Mouse (Mus musculus) myocyte (in vitro differentiated cells): Measurements from ENCODE around the gene Cdk12. TPM values are rescaled to one million over a fixed set of nuclear protein-coding genes. Genes with fewer than 3 reads are reported as not detected.
A peak's percentile ranks its signal among the peaks of the same experiment; 100 is the strongest.

Source experiments
- H3K27me3 ChIP-seq: one replicate; pipeline ENCODE4 v1.6.1; 2011; ENCODE audit not compliant: control insufficient read depth, insufficient read depth, insufficient read length
- H3K36me3 ChIP-seq: one replicate; pipeline ENCODE4 v1.6.1; 2011; ENCODE audit not compliant: control insufficient read depth, insufficient read depth
- H3K4me2 ChIP-seq: one replicate; pipeline ENCODE4 v1.6.1; 2011; ENCODE audit warnings: low read depth, control low read depth
- H3K4me3 ChIP-seq: one replicate; pipeline ENCODE4 v1.5.1; 2011; ENCODE audit warnings: mild to moderate bottlenecking, control low read depth, moderate library complexity
- H3K79me2 ChIP-seq: one replicate; pipeline ENCODE4 v1.6.1; 2011; ENCODE audit not compliant: control insufficient read depth, insufficient read depth
- H3ac ChIP-seq: one replicate; pipeline ENCODE4 v1.6.1; 2011; ENCODE audit not compliant: control insufficient read depth, insufficient read length
- CEBPB ChIP-seq: IDR thresholded peaks from 2 replicates; pipeline ENCODE4 v1.6.1; 2011; ENCODE audit warnings: mild to moderate bottlenecking, moderate library complexity; ENCODE audit not compliant: poor library complexity, insufficient read depth, severe bottlenecking
- E2F4 ChIP-seq: IDR thresholded peaks from one replicate; pipeline ENCODE4 v1.6.1; 2011; ENCODE audit warnings: mild to moderate bottlenecking, control low read depth, moderate library complexity; ENCODE audit not compliant: insufficient read depth
- MAX ChIP-seq: IDR thresholded peaks from one replicate; pipeline ENCODE4 v1.6.1; 2011; ENCODE audit warnings: low read depth, mild to moderate bottlenecking, control low read depth
- MYOD1 ChIP-seq, 3 experiments: IDR thresholded peaks; one replicate each; pipeline ENCODE4 v1.6.1; 2011; ENCODE audit warnings: control low read depth in 2 of 3, low read depth in 2 of 3, mild to moderate bottlenecking in 2 of 3, moderate library complexity in 1 of 3; ENCODE audit not compliant: insufficient read length in 2 of 3, control insufficient read depth in 1 of 3
- MYOG ChIP-seq, 3 experiments: IDR thresholded peaks; one replicate each; pipeline ENCODE4 v1.6.1; 2011; ENCODE audit warnings: control low read depth in 2 of 3, low read depth in 2 of 3, mild to moderate bottlenecking in 2 of 3; ENCODE audit not compliant: insufficient read length in 2 of 3, control insufficient read depth in 1 of 3, insufficient read depth in 1 of 3
- POLR2A ChIP-seq: IDR thresholded peaks from one replicate; pipeline ENCODE4 v1.6.1; 2011; ENCODE audit warnings: low read depth, mild to moderate bottlenecking, control low read depth, moderate library complexity; ENCODE audit not compliant: insufficient read length
- POLR2AphosphoS2 ChIP-seq: IDR thresholded peaks from one replicate; pipeline ENCODE4 v1.6.1; 2011; ENCODE audit warnings: low read depth, control low read depth; ENCODE audit not compliant: insufficient read length
- REST ChIP-seq: IDR thresholded peaks from one replicate; pipeline ENCODE4 v1.6.1; 2011; ENCODE audit warnings: mild to moderate bottlenecking, control low read depth, moderate library complexity; ENCODE audit not compliant: insufficient read depth, insufficient read length
- SRF ChIP-seq: IDR thresholded peaks from one replicate; pipeline ENCODE4 v1.6.1; 2011; ENCODE audit warnings: low read depth; ENCODE audit not compliant: control insufficient read depth, insufficient read length
- TCF12 ChIP-seq: IDR thresholded peaks from one replicate; pipeline ENCODE4 v1.6.1; 2011; ENCODE audit warnings: mild to moderate bottlenecking, control low read depth; ENCODE audit not compliant: poor library complexity, insufficient read depth, severe bottlenecking
- TCF3 ChIP-seq: IDR thresholded peaks from one replicate; pipeline ENCODE4 v1.6.1; 2011; ENCODE audit warnings: low read depth, control low read depth; ENCODE audit not compliant: insufficient read length
- USF1 ChIP-seq: IDR thresholded peaks from one replicate; pipeline ENCODE4 v1.6.1; 2011; ENCODE audit warnings: low read depth, mild to moderate bottlenecking, control low read depth, moderate library complexity
- polyA plus RNA-seq: library from polyadenylated mRNA; unstranded; fragments of >200 nt; fragmentation: generic; extraction: Trizol; gene quantifications from one replicate; pipeline ENCODE4 v1.2.1, GENCODE M21; 2012; ENCODE audit warnings: missing spikeins

Gene Cdk12
- polyA plus RNA-seq, 1 experiment: 7.3 TPM

- Histone ChIP-seq H3ac (no peak overlapping the region), H3K27me3 (no peaks in the 10 kb centered on the region), H3K36me3 (peaks cover 24% of the 10 kb centered on the region), H3K4me3 (no peak overlapping the region), H3K4me2 (no peak overlapping the region), H3K79me2 (peaks cover 56% of the 10 kb centered on the region)
- TF ChIP-seq POLR2A: no peak
- no peak for TF ChIP-seq MYOG (IDR thresholded peaks at IDR 0.05; ENCODE audit: control insufficient read depth in 1 of 3, insufficient read depth in 1 of 3, insufficient read length in 2 of 3, low read depth in 2 of 3)
- no peak for TF ChIP-seq MYOD1 (IDR thresholded peaks at IDR 0.05; ENCODE audit: control insufficient read depth in 1 of 3, insufficient read length in 2 of 3, low read depth in 2 of 3)
- TF ChIP-seq SRF: no peak
- TF ChIP-seq E2F4: no peak
- no peak for TF ChIP-seq TCF3
- TF ChIP-seq USF1: no peak
These were observed 12.0 kb upstream of the Cdk12 start for GRCm38 (mm10) chr11:98190820-98191219.

GRCm38 (mm10) chr11:98192901-98193805, 9.7 kb upstream of the Cdk12 start, which contains the start of gene Med1:
TSS of gene Med1 (minus strand) at chr11:98193293.
- peaks cover 6% of the 10 kb centered on the region for H3K27me3 ChIP-seq
- H3K4me2 ChIP-seq: peak within 1 kb of the TSS; percentile 85
- peaks cover 12% of the 10 kb centered on the region for H3K36me3 ChIP-seq
- H3ac ChIP-seq: peak within 1 kb of the TSS; percentile 36
- H3K4me3 ChIP-seq: peak within 1 kb of the TSS; percentile 78
- TF ChIP-seq USF1 (no peak), TCF12 (no peak), MYOD1 (IDR thresholded peaks at IDR 0.05; ENCODE audit: control insufficient read depth in 1 of 3, insufficient read length in 2 of 3, low read depth in 2 of 3) (no peak), E2F4 (no peak), CEBPB (no peak), REST (no peak), MYOG (IDR thresholded peaks at IDR 0.05; ENCODE audit: control insufficient read depth in 1 of 3, insufficient read depth in 1 of 3, insufficient read length in 2 of 3, low read depth in 2 of 3) (no peak), POLR2AphosphoS2 (peak; percentile 74), MAX (no peak), SRF (no peak), POLR2A (peak; percentile 51), TCF3 (no peak)
- peaks cover 45% of the 10 kb centered on the region for H3K79me2 ChIP-seq

GRCm38 (mm10) chr11:98201791-98202640, 843 bp upstream of the Cdk12 start:
- Histone ChIP-seq H3K79me2 (peaks cover 39% of the 10 kb centered on the region), H3K27me3 (peaks cover 9% of the 10 kb centered on the region), H3K36me3 (no peaks in the 10 kb centered on the region), H3K4me3 (peak overlapping the region; percentile 90), H3ac (peak overlapping the region; percentile 94), H3K4me2 (peak overlapping the region; percentile 88)
- TF ChIP-seq CEBPB (no peak), SRF (no peak), POLR2AphosphoS2 (no peak), POLR2A (peak; percentile 29)

- Histone ChIP-seq H3K36me3 (peaks cover 5% of the 10 kb centered on the region), H3K4me3 (peak overlapping the region; percentile 90), H3K4me2 (peak overlapping the region; percentile 80), H3K27me3 (peaks cover under 1% of the 10 kb centered on the region), H3ac (peak overlapping the region; percentile 94), H3K79me2 (peaks cover 53% of the 10 kb centered on the region)
- TF ChIP-seq POLR2AphosphoS2 (peak; percentile 59), TCF12 (no peak)
These were observed 572 bp downstream of the Cdk12 start for GRCm38 (mm10) chr11:98203351-98203911.

- Histone ChIP-seq H3K27me3 (no peaks in the 10 kb centered on the region), H3K4me2 (peak overlapping the region; percentile 80), H3K36me3 (peaks cover 7% of the 10 kb centered on the region), H3ac (peak overlapping the region; percentile 94), H3K4me3 (peak overlapping the region; percentile 90), H3K79me2 (peaks cover 58% of the 10 kb centered on the region)
- TF ChIP-seq POLR2AphosphoS2 (no peak), TCF12 (no peak), E2F4 (no peak), TCF3 (no peak), CEBPB (no peak), MYOG (IDR thresholded peaks at IDR 0.05; ENCODE audit: control insufficient read depth in 1 of 3, insufficient read depth in 1 of 3, insufficient read length in 2 of 3, low read depth in 2 of 3) (no peak), MAX (no peak), SRF (no peak), MYOD1 (IDR thresholded peaks at IDR 0.05; ENCODE audit: control insufficient read depth in 1 of 3, insufficient read length in 2 of 3, low read depth in 2 of 3) (no peak), POLR2A (no peak)
These were observed 1.1 kb downstream of the Cdk12 start for GRCm38 (mm10) chr11:98203931-98204421.
